Mouse (Mus musculus): ENCODE data around the gene Stx4a. TPM values are rescaled to one million over a fixed set of nuclear protein-coding genes. Genes with fewer than 3 reads are reported as not detected.

Gene Stx4a
- total RNA-seq, 1 experiment = 20.9 TPM

DNA sequence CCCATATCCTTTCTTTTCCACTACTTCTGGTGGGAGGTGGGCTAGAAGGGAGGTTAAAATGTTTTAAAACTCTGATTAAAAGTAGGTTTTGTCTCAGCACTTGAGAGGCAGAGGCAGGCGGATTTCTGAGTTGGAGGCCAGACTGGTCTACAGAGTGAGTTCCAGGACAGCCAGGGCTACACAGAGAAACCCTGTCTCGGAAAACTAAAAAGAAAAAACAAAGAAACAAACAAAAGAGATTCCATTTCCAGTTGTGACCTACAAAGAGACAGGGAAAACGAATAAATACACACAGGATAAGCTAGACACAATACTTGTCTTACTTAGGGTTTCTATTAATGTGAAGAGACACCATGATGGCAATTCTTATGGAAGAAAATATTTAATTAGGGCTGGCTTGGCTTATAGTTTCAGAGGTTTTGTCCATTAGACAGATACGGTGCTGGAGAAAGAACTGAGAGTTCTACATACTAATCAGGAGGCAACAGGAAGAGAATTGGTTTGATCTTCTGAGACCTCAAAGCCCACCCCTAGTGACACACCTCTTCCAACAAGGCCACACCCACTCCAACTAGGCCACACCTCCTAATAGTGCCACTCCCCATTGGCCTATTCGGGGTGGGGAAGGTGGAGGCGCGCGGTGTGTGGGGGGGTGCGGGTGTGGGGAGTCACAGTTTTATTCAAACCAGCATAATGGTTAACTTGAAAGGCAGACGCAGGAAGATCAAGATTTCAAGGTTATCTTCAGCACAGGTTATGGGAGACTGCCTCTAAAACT lies 74.3 kb downstream of the Stx4a start:
- Histone ChIP-seq H3K9ac (ENCODE audit: insufficient read depth, low read depth, low read length, poor library complexity, severe bottlenecking) (no peak overlapping the region), H3K27ac (ENCODE audit: insufficient read depth, low read depth, low read length, poor library complexity, severe bottlenecking) (no peak overlapping the region), H3K4me1 (ENCODE audit: control insufficient read depth in 2 of 2, insufficient read depth in 2 of 2, low read length in 2 of 2, poor library complexity in 1 of 2) (peaks cover 0 to 5% of the 10 kb centered on the region in 2 experiments; a peak in 1 of 4 replicates), H3K9me3 (ENCODE audit: control insufficient read depth, insufficient read depth, low read depth, low read length) (no peaks in the 10 kb centered on the region), H3K4me3 (ENCODE audit: insufficient read depth in 1 of 2, low read depth in 1 of 2, low read length in 2 of 2, poor library complexity in 1 of 2, severe bottlenecking in 1 of 2) (no peak overlapping the region), H3K36me3 (ENCODE audit: control insufficient read depth, insufficient read depth, low read length, poor library complexity, severe bottlenecking) (0 out of 2 replicates have a peak, but pooled peaks cover under 1% of the 10 kb centered on the region)
- in situ Hi-C loops (cut with MboI; ENCODE audit: low sequenced_read_pairs in 2 of 2, unreplicated experiment in 2 of 2) = no loop called here
- DNase-seq (ENCODE audit: low read depth, low spot score) = no peak
- TF ChIP-seq MAFK (IDR thresholded peaks at IDR 0.05; ENCODE audit: insufficient read depth, low read depth, low read length) = no peak
- TF ChIP-seq ZNF384 (IDR thresholded peaks at IDR 0.05; ENCODE audit: low read depth, low read length) = no peak

Other genes with a start within 250 kb of the Stx4a start
- 3.8 and 6.0 TPM in 2 replicates for gene Ccdc189, start 235.7 kb upstream of the Stx4a start, total RNA-seq (2012; rRNA removed)
- 71.0 and 94.9 TPM in 2 replicates for gene Rnf40, start 235.5 kb upstream of the Stx4a start, total RNA-seq (2012; rRNA removed)
- 2.1 and 2.9 TPM in 2 replicates for gene Zfp629, start 208.5 kb upstream of the Stx4a start, total RNA-seq (2012; rRNA removed)
- gene Bcl7c, start 115.4 kb upstream of the Stx4a start, total RNA-seq (2012; rRNA removed) = 35.6 and 36.8 TPM in 2 replicates
- gene Ctf1, start 111.6 kb upstream of the Stx4a start, total RNA-seq (2012; rRNA removed) = 2.3 and 3.0 TPM in 2 replicates
- gene Ctf2, start 92.1 kb upstream of the Stx4a start, total RNA-seq (2012; rRNA removed) = 0.69 and 0.71 TPM in 2 replicates
- 86.9 and 93.0 TPM in 2 replicates for gene Fbxl19, start 79.8 kb upstream of the Stx4a start, total RNA-seq (2012; rRNA removed)
- 14.0 and 30.7 TPM in 2 replicates for gene Orai3, start 54.5 kb upstream of the Stx4a start, total RNA-seq (2012; rRNA removed)
- 22.6 and 24.4 TPM in 2 replicates for gene Setd1a, start 47.6 kb upstream of the Stx4a start, total RNA-seq (2012; rRNA removed)
- 1.5 and 1.9 TPM in 2 replicates for gene Gm49388, start 38.7 kb upstream of the Stx4a start, total RNA-seq (2012; rRNA removed)
- 14.7 and 22.5 TPM in 2 replicates for gene Hsd3b7, start 23.7 kb upstream of the Stx4a start, total RNA-seq (2012; rRNA removed)
- gene Stx1b, start 255 bp downstream of the Stx4a start, total RNA-seq (2012; rRNA removed) = 1.4 and 1.7 TPM in 2 replicates
- 44.7 and 52.5 TPM in 2 replicates for gene Zfp646, start 51.9 kb downstream of the Stx4a start, total RNA-seq (2012; rRNA removed)
- gene Zfp668, start 52.5 kb downstream of the Stx4a start, total RNA-seq (2012; rRNA removed) = 8.6 and 11.3 TPM in 2 replicates
- gene Prss53, start 66.7 kb downstream of the Stx4a start, total RNA-seq (2012; rRNA removed) = 0.67 and 0.69 TPM in 2 replicates
- gene Gm21974, start 71.2 kb downstream of the Stx4a start, total RNA-seq (2012; rRNA removed) = not detected in 2 replicates
- 88.5 and 115 TPM in 2 replicates for gene Vkorc1, start 71.3 kb downstream of the Stx4a start, total RNA-seq (2012; rRNA removed)
- 53.9 and 56.4 TPM in 2 replicates for gene Bckdk, start 79.8 kb downstream of the Stx4a start, total RNA-seq (2012; rRNA removed)
- 35.1 and 35.6 TPM in 2 replicates for gene Kat8, start 88.2 kb downstream of the Stx4a start, total RNA-seq (2012; rRNA removed)
- gene Prss8, start 105.8 kb downstream of the Stx4a start, total RNA-seq (2012; rRNA removed) = 11.3 and 16.5 TPM in 2 replicates
- gene Prss36, start 122.4 kb downstream of the Stx4a start, total RNA-seq (2012; rRNA removed) = 15.3 and 15.4 TPM in 2 replicates
- gene Fus, start 143.2 kb downstream of the Stx4a start, total RNA-seq (2012; rRNA removed) = 91.6 and 142 TPM in 2 replicates
- 38.7 and 62.1 TPM in 2 replicates for gene Pycard, start 169.6 kb downstream of the Stx4a start, total RNA-seq (2012; rRNA removed)
- 1.1 and 1.2 TPM in 2 replicates for gene Trim72, start 179.7 kb downstream of the Stx4a start, total RNA-seq (2012; rRNA removed)
- 0.42 and 1.0 TPM in 2 replicates for gene Itgam, start 238.3 kb downstream of the Stx4a start, total RNA-seq (2012; rRNA removed)
- gene Gm49368, start 238.4 kb downstream of the Stx4a start, total RNA-seq (2012; rRNA removed) = not detected in 2 replicates

Data from ES-E14 (cell line).